Mouse (Mus musculus) 3T3-L1 (cell line): ENCODE measurements around the gene Mpdu1.
"Not testable (repeated sequence)": the region's sequence is repeated elsewhere in the genome, so short reads cannot be mapped to it uniquely, and the experiment has no call there.

Source experiments
- DNase-seq: peaks from one replicate; pipeline ENCODE4 v3.0.0-alpha.2; 2015; ENCODE audit warnings: low read depth, low spot score

The Mpdu1 gene

DNA sequence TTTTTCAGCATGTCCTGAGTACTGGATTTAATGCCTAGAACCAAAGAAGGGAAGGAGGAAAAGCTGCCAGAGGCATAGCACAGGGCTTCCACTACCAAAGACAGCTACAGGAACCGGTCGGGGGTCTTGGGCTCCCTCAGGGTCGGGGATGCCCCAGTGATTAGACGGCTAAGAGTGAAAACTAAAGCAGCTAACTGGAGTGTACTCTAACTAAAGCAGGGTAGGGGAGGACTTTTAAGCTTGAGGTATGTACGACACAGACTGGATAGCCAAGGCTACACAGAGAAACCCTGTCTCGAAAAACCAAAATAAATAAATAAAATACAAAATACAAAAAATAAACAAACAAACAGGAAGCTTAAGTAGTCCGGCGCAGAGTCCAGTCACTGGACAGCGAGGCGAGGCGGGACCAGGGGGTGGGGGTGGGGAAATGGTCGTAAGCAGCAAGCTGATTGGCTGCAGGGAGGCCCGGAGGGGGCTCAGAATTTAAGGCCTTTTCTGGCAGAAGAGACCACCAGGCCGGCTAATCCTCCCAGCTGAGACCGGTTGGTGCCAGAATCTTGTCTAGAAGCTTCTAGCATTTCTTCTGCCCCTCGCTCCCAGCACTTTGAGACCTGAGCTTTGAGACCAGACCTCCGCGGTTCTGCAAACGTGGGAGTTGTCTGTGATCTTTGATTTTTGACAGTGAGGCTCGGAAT is 40.7 kb downstream of the Mpdu1 start, which contains the start of gene Sat2:
Gene Sat2 (plus strand): TSS at position 454 of the 698 bp plus-strand sequence.
- peak; percentile 75 for DNase-seq

DNA sequence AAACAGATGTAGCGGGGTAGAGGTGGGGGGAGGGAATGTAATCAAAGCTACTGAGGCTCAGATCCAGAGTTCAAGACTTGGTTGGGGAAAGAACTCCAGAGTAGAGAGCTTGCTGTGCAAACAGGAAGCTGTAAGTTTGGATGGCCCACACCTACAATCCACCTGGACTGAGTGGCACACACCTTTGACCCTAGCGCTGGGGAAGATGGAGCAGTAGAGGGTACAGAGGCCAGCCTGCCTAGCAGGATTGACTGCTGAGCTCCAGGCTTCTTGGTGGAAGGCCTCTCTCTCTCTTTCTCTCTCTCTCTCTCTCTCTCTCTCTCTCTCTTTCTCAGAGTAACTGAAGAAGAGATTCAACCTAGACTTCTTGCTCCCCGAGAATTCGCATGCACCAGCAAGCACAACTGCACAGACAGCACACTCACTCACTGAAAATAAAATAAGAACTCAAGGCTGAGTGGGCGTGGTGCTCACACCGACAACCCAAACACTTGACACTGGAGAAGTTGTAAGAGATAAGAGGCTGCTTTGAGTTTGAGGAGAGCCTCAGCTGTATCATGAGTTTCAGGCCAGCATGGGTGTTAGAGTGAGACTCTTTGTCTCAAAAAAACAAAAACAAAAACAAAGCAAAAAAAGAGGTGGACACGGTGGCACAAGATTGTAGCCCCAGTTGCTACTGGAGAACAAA is 41.9 kb downstream of the Mpdu1 start:
- DNase-seq = no peak

DNA sequence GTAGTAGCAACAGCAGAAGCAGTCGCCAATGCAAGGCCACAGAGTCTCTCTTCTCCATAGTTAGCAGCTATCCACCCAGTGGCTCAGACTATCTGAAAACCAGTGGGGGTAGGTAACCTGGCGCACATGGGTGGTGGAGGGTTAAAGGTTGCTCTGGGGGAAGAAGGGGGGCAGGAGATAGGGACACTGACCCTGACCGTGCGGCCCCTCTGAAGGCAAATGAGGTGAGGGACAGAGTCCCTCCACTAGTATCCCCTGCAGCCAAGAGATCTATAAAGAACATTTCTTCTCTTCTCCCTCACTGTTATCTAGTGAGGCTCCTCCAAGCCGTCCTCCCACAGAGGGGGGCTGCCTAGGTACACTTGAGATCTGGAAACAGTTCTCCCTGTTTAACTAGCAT is 44.6 kb downstream of the Mpdu1 start, which contains the start of gene Shbg:
Gene Shbg (minus strand): TSS at position 101 of the 400 bp plus-strand sequence.
- no peak for DNase-seq

DNA sequence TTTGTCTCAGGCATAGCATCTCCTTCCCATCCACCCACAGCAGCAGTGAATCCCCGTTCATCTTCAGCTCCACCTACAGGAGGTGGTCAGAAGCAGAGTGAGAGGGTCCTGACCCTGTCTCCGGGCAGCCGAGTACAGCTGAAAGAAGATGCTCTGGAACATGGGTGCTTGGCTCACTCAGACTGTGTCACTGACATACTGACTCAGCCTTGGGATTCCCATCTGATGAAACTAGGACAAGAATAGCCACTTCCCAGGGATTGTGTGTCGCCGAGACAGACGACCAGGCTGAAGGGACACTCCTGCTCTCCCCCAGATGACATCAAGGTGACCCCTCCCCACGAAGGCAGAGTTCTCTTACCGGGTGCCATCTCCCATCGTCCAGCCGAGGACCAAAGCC is 45.7 kb downstream of the Mpdu1 start:
- DNase-seq = no peak

DNA sequence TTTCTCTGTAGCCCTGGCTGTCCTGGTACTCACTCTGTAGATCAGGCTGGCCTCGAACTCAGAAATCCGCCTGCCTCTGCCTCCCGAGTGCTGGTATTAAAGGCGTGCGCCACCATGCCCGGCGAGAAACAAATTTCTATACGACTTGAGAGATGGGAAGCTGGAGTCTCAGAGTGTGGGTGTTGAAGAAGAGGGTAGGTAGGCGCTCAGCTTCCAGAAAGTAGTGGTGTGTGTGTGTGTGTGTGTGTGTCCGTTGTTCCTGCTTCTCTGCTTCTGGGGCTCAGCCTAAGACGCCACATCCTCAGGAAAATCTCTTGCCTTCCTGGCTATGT is 48.2 kb downstream of the Mpdu1 start:
- not testable (repeated sequence) for DNase-seq

DNA sequence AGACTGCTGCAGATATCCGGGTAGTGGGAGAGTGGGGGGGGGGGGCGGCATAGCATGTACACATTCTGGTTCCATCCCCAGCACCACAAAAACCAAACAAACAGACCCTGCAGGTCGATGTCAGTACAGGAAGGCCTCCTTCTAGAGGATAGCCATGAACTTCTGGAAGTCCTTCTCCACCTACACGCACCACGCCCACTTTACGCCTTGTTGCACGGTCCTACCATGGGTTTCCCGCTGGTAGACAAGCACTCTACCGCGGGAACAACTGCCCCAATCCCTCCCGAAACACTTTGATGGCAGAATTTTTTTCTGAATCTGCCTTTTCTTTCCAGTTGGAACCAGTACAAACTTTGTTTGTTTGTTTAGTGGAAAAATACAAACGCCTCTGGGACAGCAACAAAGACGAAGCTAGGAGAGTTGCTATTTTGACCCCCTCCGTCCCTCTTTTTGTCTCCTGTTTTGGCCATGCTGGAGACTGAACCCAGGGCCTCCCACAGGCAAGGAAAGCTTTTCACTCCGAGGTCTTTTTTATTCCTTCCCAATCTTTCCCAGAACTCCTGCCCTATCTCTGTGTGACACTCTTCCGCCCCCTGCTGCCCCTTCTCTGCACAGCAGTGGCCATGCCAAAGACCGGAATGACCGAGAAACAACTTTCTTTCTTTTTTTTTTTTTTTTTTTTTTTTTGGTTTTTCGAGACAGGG is 48.7 kb downstream of the Mpdu1 start:
- peak; percentile 92 for DNase-seq

DNA sequence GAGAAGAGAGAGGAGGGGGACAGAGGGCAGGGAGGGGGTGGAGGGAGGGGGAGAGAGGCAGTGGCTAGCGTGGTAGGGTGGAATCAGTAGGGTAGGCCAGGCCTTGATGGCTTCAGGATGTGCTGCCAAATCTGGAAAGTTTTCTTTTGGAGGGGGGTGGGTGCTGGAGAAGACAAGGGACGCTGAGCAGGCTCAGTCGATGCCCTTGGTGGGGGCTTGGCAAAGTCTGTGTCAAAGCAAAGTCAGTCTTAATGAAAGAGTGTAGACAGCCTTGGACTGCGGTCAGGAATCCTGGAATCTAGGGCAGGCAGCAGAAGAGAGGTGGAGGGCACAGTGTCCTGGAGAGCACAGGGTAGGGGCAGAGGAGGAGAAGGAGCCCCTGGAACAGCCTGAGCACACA is 51.5 kb downstream of the Mpdu1 start:
- no peak for DNase-seq

DNA sequence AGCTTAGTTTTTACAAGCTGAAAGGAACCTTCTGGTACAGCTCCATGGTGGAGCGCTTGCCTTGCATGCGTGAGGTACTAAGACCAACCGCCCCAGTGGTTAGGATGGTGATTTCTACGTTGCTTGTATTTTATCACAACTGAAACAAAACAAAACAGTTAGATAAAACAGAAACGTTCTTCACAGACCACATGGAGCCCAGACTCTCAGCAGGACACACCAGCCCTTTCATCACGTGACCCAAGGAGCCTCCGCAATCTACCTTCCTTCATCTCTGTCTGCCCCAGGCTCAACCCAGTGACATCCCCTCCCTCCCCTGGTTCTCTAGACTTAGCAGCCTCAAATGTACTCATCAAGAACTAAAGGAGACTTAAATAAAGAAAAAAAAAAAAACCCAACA is 53.0 kb downstream of the Mpdu1 start:
- DNase-seq = no peak

DNA sequence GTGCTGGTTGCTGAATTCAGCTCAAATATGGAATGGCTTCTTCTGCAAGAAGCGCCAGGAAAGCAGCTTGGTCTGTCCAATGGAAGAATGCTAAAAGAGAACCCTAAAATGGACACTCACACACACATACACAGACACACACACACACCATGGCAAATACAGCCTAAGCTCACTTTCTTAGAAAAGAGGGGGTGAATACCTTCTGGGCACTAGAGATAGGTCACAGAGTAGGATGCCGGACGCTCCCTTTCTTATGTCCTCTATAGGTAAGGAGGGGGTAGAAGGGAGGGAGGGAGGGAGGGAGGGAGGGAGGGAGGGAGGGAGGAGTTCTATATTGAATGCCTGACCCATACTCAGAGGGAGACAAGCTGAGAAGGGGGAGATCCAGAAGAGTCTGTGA is 53.9 kb downstream of the Mpdu1 start:
- DNase-seq = no peak

DNA sequence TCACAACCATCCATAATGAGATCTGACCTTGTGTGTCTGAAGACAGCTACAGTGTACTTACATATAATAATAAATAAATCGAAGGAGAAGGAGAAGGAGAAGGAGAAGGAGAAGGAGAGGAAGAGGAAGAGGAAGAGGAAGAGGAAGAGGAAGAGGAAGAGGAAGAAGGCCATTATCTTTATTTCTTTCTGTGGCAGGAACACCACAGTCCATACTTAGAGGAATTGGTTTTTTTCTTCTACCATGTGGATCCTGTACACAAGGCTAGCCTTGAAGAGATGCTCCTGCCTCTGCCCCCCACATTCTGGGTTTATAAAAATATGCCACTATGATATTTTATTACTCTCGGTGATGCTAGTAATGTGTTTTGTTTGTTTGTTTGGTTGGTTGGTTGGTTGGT is 55.6 kb downstream of the Mpdu1 start:
- DNase-seq = no peak
